Mouse (Mus musculus): ENCODE measurements around the gene Phpt1.

Gene Phpt1

GRCm38 (mm10) chr2:25582466-25583119 is 7.6 kb upstream of the Phpt1 start:
- DNase-seq (ENCODE audit: low spot score) = peak; percentile 76

GRCm38 (mm10) chr2:25581901-25582301 is 6.9 kb upstream of the Phpt1 start:
- no peak for DNase-seq (ENCODE audit: low spot score)

GRCm38 (mm10) chr2:25581294-25581864 is 6.4 kb upstream of the Phpt1 start, which contains the start of gene Ajm1:
Ajm1 (minus strand) TSS chr2:25581757.
- DNase-seq (ENCODE audit: low spot score) = peak; percentile 81

GRCm38 (mm10) chr2:25580621-25581101 is 5.6 kb upstream of the Phpt1 start:
- peak; percentile 28 for DNase-seq (ENCODE audit: low spot score)

GRCm38 (mm10) chr2:25579737-25580460 is 4.9 kb upstream of the Phpt1 start:
- DNase-seq (ENCODE audit: low spot score) = no peak

GRCm38 (mm10) chr2:25578796-25579736 is 4.0 kb upstream of the Phpt1 start:
- no peak for DNase-seq (ENCODE audit: low spot score)

- no peak for DNase-seq (ENCODE audit: low spot score)
Measured at GRCm38 (mm10) chr2:25577951-25578795, 3.1 kb upstream of the Phpt1 start.

- no peak for DNase-seq (ENCODE audit: low spot score)
Measured at GRCm38 (mm10) chr2:25576965-25577891, 2.2 kb upstream of the Phpt1 start.

- no peak for DNase-seq (ENCODE audit: low spot score)
Measured at GRCm38 (mm10) chr2:25576028-25576850, 1.2 kb upstream of the Phpt1 start.

- DNase-seq (ENCODE audit: low spot score) = no peak
Measured at GRCm38 (mm10) chr2:25575432-25576027, 506 bp upstream of the Phpt1 start.

- DNase-seq (ENCODE audit: low spot score) = no peak
Measured at GRCm38 (mm10) chr2:25574136-25574535, 888 bp downstream of the Phpt1 start.

GRCm38 (mm10) chr2:25573068-25573467 is 2.0 kb downstream of the Phpt1 start:
- no peak for DNase-seq (ENCODE audit: low spot score)

- no peak for DNase-seq (ENCODE audit: low spot score)
Measured at GRCm38 (mm10) chr2:25571221-25571620, 3.8 kb downstream of the Phpt1 start.

GRCm38 (mm10) chr2:25569323-25569722 is 5.7 kb downstream of the Phpt1 start:
- no peak for DNase-seq (ENCODE audit: low spot score)

- no peak for DNase-seq (ENCODE audit: low spot score)
Measured at GRCm38 (mm10) chr2:25568473-25569019, 6.5 kb downstream of the Phpt1 start.

- no peak for DNase-seq (ENCODE audit: low spot score)
Measured at GRCm38 (mm10) chr2:25566558-25566957, 8.5 kb downstream of the Phpt1 start.

- DNase-seq (ENCODE audit: low spot score) = no peak
Measured at GRCm38 (mm10) chr2:25565741-25566140, 9.3 kb downstream of the Phpt1 start.

- DNase-seq (ENCODE audit: low spot score) = no peak
Measured at GRCm38 (mm10) chr2:25561946-25562345, 13.1 kb downstream of the Phpt1 start.

Measured in left cerebral cortex, adult 11 months (tissue).